Mouse (Mus musculus) limb, embryonic 14.5 days (tissue): ENCODE data around the gene Ciart. TPM values are rescaled to one million over a fixed set of nuclear protein-coding genes. Genes with fewer than 3 reads are reported as not detected.

Experiments used
- ATAC-seq: fragments of 200-750 bp; cut with Nextera tagmentation; 2 replicates; pipeline ENCODE4 v1.8.0; 2017; ENCODE audit warnings: low read depth, moderate number of reproducible peaks, moderate TSS enrichment; ENCODE audit not compliant: low FRiP score
- DNase-seq: peaks from one replicate; pipeline ENCODE4 v3.0.0-alpha.2; 2015; ENCODE audit warnings: low spot score
- H3K27ac ChIP-seq: fragments of 300-500 bp; sonication (generic); replicated peaks from 2 replicates; pipeline ENCODE4 v1.5.1; 2014; ENCODE audit warnings: low read depth, mild to moderate bottlenecking, low read length, moderate library complexity, mixed read lengths
- H3K27me3 ChIP-seq: fragments of 300-500 bp; sonication (generic); 2 replicates; pipeline ENCODE4 v1.6.1; 2014; ENCODE audit warnings: low read length, mixed read lengths; ENCODE audit not compliant: control insufficient read depth, insufficient read depth
- H3K36me3 ChIP-seq: fragments of 300-500 bp; sonication (generic); 2 replicates; pipeline ENCODE4 v1.6.1; 2014; ENCODE audit warnings: mild to moderate bottlenecking, low read length, moderate library complexity, mixed read lengths; ENCODE audit not compliant: control insufficient read depth, insufficient read depth
- H3K4me1 ChIP-seq: fragments of 300-500 bp; sonication (generic); 2 replicates; pipeline ENCODE4 v1.6.1; 2014; ENCODE audit warnings: antibody characterized with exemption, low read length, mixed read lengths; ENCODE audit not compliant: control insufficient read depth, insufficient read depth
- H3K4me2 ChIP-seq: fragments of 300-500 bp; sonication (generic); replicated peaks from 2 replicates; pipeline ENCODE4 v1.6.1; 2014; ENCODE audit warnings: low read depth, mild to moderate bottlenecking, low read length, moderate library complexity; ENCODE audit not compliant: severe bottlenecking
- H3K4me3 ChIP-seq: fragments of 300-500 bp; sonication (generic); replicated peaks from 2 replicates; pipeline ENCODE4 v1.5.1; 2014; ENCODE audit warnings: low read length
- H3K9ac ChIP-seq: fragments of 300-500 bp; sonication (generic); 2 replicates; pipeline ENCODE4 v1.6.1; 2014; ENCODE audit warnings: mild to moderate bottlenecking, low read depth, low read length, moderate library complexity; ENCODE audit not compliant: severe bottlenecking
- H3K9me3 ChIP-seq: fragments of 300-500 bp; sonication (generic); 2 replicates; pipeline ENCODE4 v1.6.1; 2016; ENCODE audit warnings: low read length; ENCODE audit not compliant: control insufficient read depth
- POLR2A ChIP-seq: fragments of 200-500 bp; IDR thresholded peaks from 2 replicates; pipeline ENCODE4 v1.8.0; 2012; ENCODE audit warnings: inconsistent platforms, mild to moderate bottlenecking, moderate library complexity, borderline replicate concordance; ENCODE audit not compliant: insufficient read depth, insufficient read length; ENCODE audit errors: extremely low read depth
- WGBS: fragments of 180-500 bp; shearing (Covaris S2); extraction: QIAGEN DNeasy Blood & Tissue Kit; methylation state at CpG from one replicate; pipeline ENCODE4 v1.1.7; 2014; 5-methylcytosine and 5-hydroxymethylcytosine counted together
- polyA plus RNA-seq, 2 experiments: library from polyadenylated mRNA; depleted of rRNA in 1 of 2; stranded (reverse) in 1 of 2; unstranded in 1 of 2; fragments of >200 nt; fragmentation: Nextera tagmentation in 1 of 2; extraction: Ambion mirVana in 1 of 2; gene quantifications; 2 replicates each; pipeline versions ENCODE4 v1.2.1 to v1.2.3; 2012 to 2014

The Ciart gene
- polyA plus RNA-seq, 2 experiments: 4.4 to 8.4 TPM

DNA sequence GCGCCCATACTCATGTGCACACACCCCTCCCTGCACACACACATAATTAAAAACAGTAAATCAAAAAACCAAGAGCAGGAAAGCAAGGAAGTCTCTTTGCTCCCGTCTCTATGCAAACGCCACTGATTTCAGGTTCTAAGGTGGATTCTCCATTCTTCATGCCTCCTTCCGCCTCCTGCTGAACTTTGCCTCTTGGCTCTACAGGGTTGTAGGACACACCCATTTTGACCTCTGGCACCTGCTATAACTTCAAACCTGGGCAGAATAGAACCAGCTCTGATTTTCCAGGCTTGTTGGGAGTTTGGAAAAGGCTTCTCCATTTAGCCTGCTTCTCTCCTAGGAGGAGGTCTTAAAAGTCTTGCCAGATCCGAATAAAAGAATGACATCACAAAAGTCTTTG lies 2.3 kb upstream of the Ciart start:
- Histone ChIP-seq H3K9ac (no peak overlapping the region), H3K27ac (no peak overlapping the region), H3K4me2 (no peak overlapping the region), H3K27me3 (no peaks in the 10 kb centered on the region), H3K4me1 (0 out of 2 replicates have a peak, but pooled peaks cover 6% of the 10 kb centered on the region), H3K4me3 (no peak overlapping the region), H3K36me3 (no peaks in the 10 kb centered on the region), H3K9me3 (no peaks in the 10 kb centered on the region)
- TF ChIP-seq POLR2A: no peak
- WGBS: 60% methylated on average over 5 of the region's 5 CpGs
- ATAC-seq (no peak), DNase-seq (no peak)

DNA sequence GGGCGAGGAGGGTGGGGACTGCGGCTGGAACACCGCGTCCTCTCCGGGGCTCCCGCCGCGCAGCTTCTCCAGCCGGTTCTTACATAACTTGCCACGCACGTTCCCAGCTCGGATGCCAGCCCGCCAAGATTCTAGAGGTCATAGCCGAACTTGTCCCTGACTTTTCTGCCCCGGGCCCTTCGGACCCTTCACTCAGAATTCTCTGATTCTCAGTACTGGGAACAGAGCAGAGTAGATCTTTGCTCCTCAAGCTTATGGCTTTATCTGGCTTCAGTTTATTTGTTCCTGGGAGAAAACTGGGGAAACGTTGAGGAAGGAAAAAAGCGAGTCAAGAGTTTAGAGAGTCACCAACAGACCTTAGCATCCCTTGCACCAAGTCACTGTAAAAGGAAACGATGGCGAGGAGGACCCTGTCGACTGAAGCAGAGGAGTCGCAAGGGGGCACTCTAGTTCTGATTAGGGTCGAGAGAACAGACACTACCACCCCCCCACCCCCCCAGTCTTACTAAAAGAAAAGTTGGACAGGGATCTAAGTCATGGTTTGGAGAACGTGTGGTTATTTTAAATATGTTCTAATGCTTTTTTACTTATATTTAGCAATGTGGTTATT lies 870 bp upstream of the Ciart start:
- peak; percentile 85 for DNase-seq
- WGBS: 3% methylated on average over 24 of the region's 24 CpGs
- Histone ChIP-seq H3K9me3 (no peaks in the 10 kb centered on the region), H3K27me3 (no peaks in the 10 kb centered on the region), H3K4me2 (peak overlapping the region; percentile 89), H3K36me3 (no peaks in the 10 kb centered on the region), H3K9ac (peak overlapping the region; percentile 42), H3K27ac (no peak overlapping the region), H3K4me1 (0 out of 2 replicates have a peak, but pooled peaks cover 6% of the 10 kb centered on the region), H3K4me3 (peak overlapping the region; percentile 48)
- no peak for TF ChIP-seq POLR2A
- ATAC-seq: no peak

DNA sequence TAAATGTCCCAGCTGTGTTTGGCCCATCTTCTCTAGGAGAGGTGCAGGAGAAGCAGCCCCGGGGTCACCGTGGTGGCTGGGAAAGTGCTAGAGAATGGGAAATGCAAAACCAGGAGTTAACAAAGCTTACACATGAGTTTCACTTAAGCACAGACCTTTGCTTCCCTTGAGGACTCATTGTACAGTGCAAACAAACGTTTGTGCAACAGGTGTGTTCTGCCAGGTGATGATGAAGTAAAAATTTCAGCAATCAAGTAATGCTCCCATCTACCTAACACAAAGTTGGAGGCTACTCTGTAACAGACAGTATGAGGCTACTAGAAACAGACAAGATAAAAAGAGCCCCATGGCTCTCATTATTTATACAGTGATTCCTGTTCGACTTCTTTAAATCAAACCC lies 3.0 kb downstream of the Ciart start:
- WGBS: 91% methylated on average over 4 of the region's 4 CpGs
- no peak for ATAC-seq
- no peak overlapping the region for H3K4me3 ChIP-seq
- no peak for TF ChIP-seq POLR2A
- H3K4me2 ChIP-seq: no peak overlapping the region
- H3K4me1 ChIP-seq: 0 out of 2 replicates have a peak, but pooled peaks cover 6% of the 10 kb centered on the region
- H3K27ac ChIP-seq: no peak overlapping the region
- DNase-seq: no peak
- no peaks in the 10 kb centered on the region for H3K36me3 ChIP-seq
- no peaks in the 10 kb centered on the region for H3K27me3 ChIP-seq
- H3K9ac ChIP-seq: no peak overlapping the region
- H3K9me3 ChIP-seq: no peaks in the 10 kb centered on the region

DNA sequence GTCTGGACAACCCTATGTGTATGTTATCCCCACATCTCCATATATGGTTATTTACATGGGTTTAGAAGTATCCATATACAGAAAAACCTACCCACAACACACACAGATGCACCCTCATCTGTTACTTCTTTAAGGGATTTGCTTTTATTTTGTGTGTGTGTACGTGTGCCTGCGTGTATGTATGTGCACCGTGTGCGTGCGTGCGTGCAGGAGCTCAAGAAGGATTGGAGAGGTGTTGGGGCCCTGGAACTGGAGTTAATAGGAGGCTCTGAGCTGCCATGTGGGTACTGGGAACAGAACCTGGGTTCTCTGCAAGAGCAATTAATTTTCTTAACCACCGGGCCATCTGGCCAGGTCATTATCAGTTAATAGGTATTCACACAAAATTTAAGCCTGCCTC lies 10.0 kb downstream of the Ciart start:
- DNase-seq: no peak
- H3K4me3 ChIP-seq: peak overlapping the region; percentile 71
- no peaks in the 10 kb centered on the region for H3K27me3 ChIP-seq
- no peak overlapping the region for H3K27ac ChIP-seq
- 65% methylated on average over 7 of the region's 7 CpGs for WGBS
- ATAC-seq: no peak
- no peak for TF ChIP-seq POLR2A
- H3K9ac ChIP-seq: peak overlapping the region; percentile 81
- peak overlapping the region; percentile 65 for H3K4me2 ChIP-seq
- peaks cover 5% of the 10 kb centered on the region for H3K4me1 ChIP-seq
- peaks cover 32% of the 10 kb centered on the region for H3K36me3 ChIP-seq
- no peaks in the 10 kb centered on the region for H3K9me3 ChIP-seq

DNA sequence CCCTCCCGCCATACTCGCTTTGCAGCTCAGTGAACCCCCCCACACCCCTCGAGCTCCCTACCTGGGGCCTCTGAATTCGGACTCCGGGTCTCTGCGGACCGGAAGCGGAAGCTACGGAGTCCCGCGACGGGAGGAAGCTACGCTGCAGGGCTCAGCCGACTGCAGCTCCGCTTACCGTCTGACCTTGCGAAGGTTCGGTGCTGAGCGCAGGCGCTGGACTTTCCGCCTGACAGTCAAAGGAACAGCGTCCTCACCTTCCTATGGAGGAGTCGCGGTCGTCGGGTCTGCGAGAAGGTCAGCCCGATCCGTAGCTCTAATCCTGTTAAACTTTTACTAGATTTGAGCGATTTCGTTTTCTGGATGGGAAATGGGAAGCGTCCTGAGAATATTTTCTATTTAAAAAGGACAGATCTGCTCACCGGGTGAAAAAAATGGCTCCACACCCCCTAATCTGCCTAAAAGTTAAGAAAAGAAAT lies 10.6 kb downstream of the Ciart start, which contains the start of gene Mrps21:
Mrps21 (minus strand) TSS at position 128 of the 476 bp plus-strand sequence.
- H3K4me1 ChIP-seq: peaks cover 5% of the 10 kb centered on the region
- peak; percentile 69; the same call in 1 of the 2 replicates for TF ChIP-seq POLR2A
- no peaks in the 10 kb centered on the region for H3K9me3 ChIP-seq
- peak within 1 kb of the TSS; percentile 71 for H3K4me3 ChIP-seq
- H3K27me3 ChIP-seq: no peaks in the 10 kb centered on the region
- H3K36me3 ChIP-seq: peaks cover 35% of the 10 kb centered on the region
- DNase-seq: peak; percentile 87
- under 1% methylated on average over 33 of the region's 33 CpGs for WGBS
- peak within 1 kb of the TSS; percentile 81 for H3K27ac ChIP-seq
- H3K9ac ChIP-seq: peak within 1 kb of the TSS; percentile 81
- peak; percentile 94 for ATAC-seq
- peak within 1 kb of the TSS; percentile 65 for H3K4me2 ChIP-seq
